Mouse (Mus musculus) left cerebral cortex, postnatal 14 days (tissue): ENCODE measurements around the gene Prdm16. TPM values are rescaled to one million over a fixed set of nuclear protein-coding genes. Genes with fewer than 3 reads are reported as not detected.

Source experiments
- DNase-seq, 2 experiments: peaks; one replicate each; pipeline ENCODE4 v3.0.0; 2021 to 2022; ENCODE audit warnings: low spot score in 2 of 2, mixed read lengths in 1 of 2
- intact Hi-C: fragments of 180-260 bp; cut with DNase I; formaldehyde crosslinking; loops from one replicate; pipeline ENCODE4 v1.15.1; 2025
- total RNA-seq, 2 experiments: library from RNA; stranded (reverse); gene quantifications; 2 replicates each; pipeline ENCODE4 v1.2.3; 2021

Gene Prdm16
- total RNA-seq, 2 experiments from 2014 or later, result 6.8 TPM

- intact Hi-C loops, result no loop called here
- DNase-seq, result no peak
These were observed 14.2 kb downstream of the Prdm16 start for GRCm38 (mm10) chr4:154622521-154622920.

- intact Hi-C loops, result no loop called here
- DNase-seq, result no peak
These were observed 25.5 kb downstream of the Prdm16 start for GRCm38 (mm10) chr4:154611167-154611566.

GRCm38 (mm10) chr4:154607724-154608123, 28.9 kb downstream of the Prdm16 start:
- no peak for DNase-seq
- intact Hi-C loops, result no loop called here

GRCm38 (mm10) chr4:154604442-154604830, 32.2 kb downstream of the Prdm16 start:
- intact Hi-C loops, result no loop called here

GRCm38 (mm10) chr4:154603663-154604441, 32.8 kb downstream of the Prdm16 start:
- DNase-seq, result no peak
- intact Hi-C loops, result no loop called here

More at GRCm38 (mm10) chr4:154604442-154604830, 32.2 kb downstream of the Prdm16 start:
- no peak for DNase-seq

- intact Hi-C loops, result no loop called here
- DNase-seq, result no peak
These were observed 34.3 kb downstream of the Prdm16 start for GRCm38 (mm10) chr4:154602409-154602808.

- DNase-seq, result no peak
These were observed 35.7 kb downstream of the Prdm16 start for GRCm38 (mm10) chr4:154601006-154601405.

GRCm38 (mm10) chr4:154599977-154600376, 36.7 kb downstream of the Prdm16 start:
- intact Hi-C loops, result no loop called here
- peak in 1 of 2 experiments; percentile 54 for DNase-seq

More at GRCm38 (mm10) chr4:154601006-154601405, 35.7 kb downstream of the Prdm16 start:
- intact Hi-C loops, result no loop called here

- intact Hi-C loops, result no loop called here
- DNase-seq, result no peak
These were observed 38.3 kb downstream of the Prdm16 start for GRCm38 (mm10) chr4:154598357-154598756.

- DNase-seq, result no peak
- intact Hi-C loops, result no loop called here
These were observed 39.9 kb downstream of the Prdm16 start for GRCm38 (mm10) chr4:154596805-154597204.

- intact Hi-C loops, result no loop called here
- no peak for DNase-seq
These were observed 41.7 kb downstream of the Prdm16 start for GRCm38 (mm10) chr4:154594761-154595556.

- DNase-seq, result no peak
- intact Hi-C loops, result no loop called here
These were observed 42.4 kb downstream of the Prdm16 start for GRCm38 (mm10) chr4:154594116-154594760.

- no peak for DNase-seq
- intact Hi-C loops, result no loop called here
These were observed 44.1 kb downstream of the Prdm16 start for GRCm38 (mm10) chr4:154592562-154592961.

GRCm38 (mm10) chr4:154590910-154591309, 45.8 kb downstream of the Prdm16 start:
- no peak for DNase-seq
- intact Hi-C loops, result no loop called here

GRCm38 (mm10) chr4:154586334-154586733, 50.3 kb downstream of the Prdm16 start:
- intact Hi-C loops, result no loop called here
- no peak for DNase-seq

GRCm38 (mm10) chr4:154585779-154586178, 50.9 kb downstream of the Prdm16 start:
- no peak for DNase-seq
- intact Hi-C loops, result no loop called here

GRCm38 (mm10) chr4:154583712-154584111, 53.0 kb downstream of the Prdm16 start:
- DNase-seq, result no peak
- intact Hi-C loops, result no loop called here

GRCm38 (mm10) chr4:154582607-154583236, 54.0 kb downstream of the Prdm16 start:
- intact Hi-C loops, result no loop called here
- peak; percentile 17 to 48 for DNase-seq

GRCm38 (mm10) chr4:154581261-154581886, 55.3 kb downstream of the Prdm16 start:
- intact Hi-C loops, result no loop called here
- no peak for DNase-seq
